Mouse (Mus musculus): ENCODE measurements around the gene Sirt2.

Gene Sirt2

GRCm38 (mm10) chr7:28795832-28796231 is 29.3 kb downstream of the Sirt2 start:
- DNase-seq (ENCODE audit: low read depth, low spot score), result no peak

GRCm38 (mm10) chr7:28796562-28796975 is 30.0 kb downstream of the Sirt2 start:
- DNase-seq (ENCODE audit: low read depth, low spot score), result peak; percentile 65

- no peak for DNase-seq (ENCODE audit: low read depth, low spot score)
Measured at GRCm38 (mm10) chr7:28799994-28800393, 33.5 kb downstream of the Sirt2 start.

- DNase-seq (ENCODE audit: low read depth, low spot score), result no peak
Measured at GRCm38 (mm10) chr7:28801451-28801850, 34.9 kb downstream of the Sirt2 start.

- no peak for DNase-seq (ENCODE audit: low read depth, low spot score)
Measured at GRCm38 (mm10) chr7:28801901-28802670, 35.6 kb downstream of the Sirt2 start.

- DNase-seq (ENCODE audit: low read depth, low spot score), result no peak
Measured at GRCm38 (mm10) chr7:28802846-28803588, 36.5 kb downstream of the Sirt2 start.

GRCm38 (mm10) chr7:28803756-28804155 is 37.2 kb downstream of the Sirt2 start:
- no peak for DNase-seq (ENCODE audit: low read depth, low spot score)

GRCm38 (mm10) chr7:28806869-28807268 is 40.3 kb downstream of the Sirt2 start:
- DNase-seq (ENCODE audit: low read depth, low spot score), result no peak

- DNase-seq (ENCODE audit: low read depth, low spot score), result no peak
Measured at GRCm38 (mm10) chr7:28807641-28808220, 41.2 kb downstream of the Sirt2 start.

- no peak for DNase-seq (ENCODE audit: low read depth, low spot score)
Measured at GRCm38 (mm10) chr7:28808221-28808941, 41.8 kb downstream of the Sirt2 start, which contains the start of gene Hnrnpl. Gene Hnrnpl (plus strand): TSS chr7:28808541.

- DNase-seq (ENCODE audit: low read depth, low spot score), result peak; percentile 86
Measured at GRCm38 (mm10) chr7:28808957-28809393, 42.4 kb downstream of the Sirt2 start.

GRCm38 (mm10) chr7:28809401-28810089 is 43.0 kb downstream of the Sirt2 start:
- DNase-seq (ENCODE audit: low read depth, low spot score), result peak; percentile 46

- DNase-seq (ENCODE audit: low read depth, low spot score), result peak; percentile 98
Measured at GRCm38 (mm10) chr7:28810107-28811066, 43.9 kb downstream of the Sirt2 start.

GRCm38 (mm10) chr7:28811228-28811627 is 44.7 kb downstream of the Sirt2 start:
- peak; percentile 92 for DNase-seq (ENCODE audit: low read depth, low spot score)

- DNase-seq (ENCODE audit: low read depth, low spot score), result no peak
Measured at GRCm38 (mm10) chr7:28811640-28812275, 45.2 kb downstream of the Sirt2 start.

GRCm38 (mm10) chr7:28812436-28812835 is 45.9 kb downstream of the Sirt2 start:
- DNase-seq (ENCODE audit: low read depth, low spot score), result no peak

GRCm38 (mm10) chr7:28812949-28813348 is 46.4 kb downstream of the Sirt2 start:
- DNase-seq (ENCODE audit: low read depth, low spot score), result no peak

- no peak for DNase-seq (ENCODE audit: low read depth, low spot score)
Measured at GRCm38 (mm10) chr7:28814306-28815034, 47.9 kb downstream of the Sirt2 start.

- DNase-seq (ENCODE audit: low read depth, low spot score), result no peak
Measured at GRCm38 (mm10) chr7:28815230-28815629, 48.7 kb downstream of the Sirt2 start.
